Mouse (Mus musculus): Measurements from ENCODE around the gene Mgrn1.

Mgrn1 gene

GRCm38 (mm10) chr16:4978275-4979051 is 92.4 kb downstream of the Mgrn1 start:
- in situ Hi-C loops (cut with MboI, MseI) = no loop called here

GRCm38 (mm10) chr16:4979755-4980380 is 93.8 kb downstream of the Mgrn1 start:
- in situ Hi-C loops (cut with MboI, MseI) = loop anchor here (5.0 kb wide), 1 partner anchor 162 kb away; no protein-coding TSS in a partner anchor

- in situ Hi-C loops (cut with MboI, MseI) = loop anchor here (5.0 kb wide), 1 partner anchor 158 kb away; no protein-coding TSS in a partner anchor
Measured at GRCm38 (mm10) chr16:4984717-4985116, 98.7 kb downstream of the Mgrn1 start.

All from regulatory T cell (primary cell).